Mouse (Mus musculus): ENCODE results near the gene Spata21. TPM values are rescaled to one million over a fixed set of nuclear protein-coding genes. Genes with fewer than 3 reads are reported as not detected.

The Spata21 gene
- polyA plus RNA-seq, 1 experiment from 2014 or later: 0.08 TPM

DNA sequence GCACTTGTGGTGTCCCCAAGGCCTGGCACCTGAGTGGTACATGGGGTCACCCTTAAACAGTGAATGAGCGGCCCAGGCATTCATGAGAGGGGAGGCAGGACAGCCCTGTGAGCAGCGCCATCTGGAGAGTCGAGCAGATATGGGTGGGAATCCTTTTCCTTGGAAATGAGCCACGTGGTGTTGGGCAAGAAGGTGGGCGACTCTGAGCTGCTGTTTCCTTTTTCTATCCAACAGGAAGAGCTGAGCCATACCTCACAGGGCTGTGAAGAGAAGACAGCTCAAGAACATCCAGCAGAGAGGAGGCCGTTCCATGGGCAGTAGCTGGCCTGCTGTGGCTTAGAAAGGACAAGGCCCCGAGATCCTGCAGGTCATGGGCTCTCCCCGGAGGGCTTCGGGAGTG is 581 bp downstream of the Spata21 start:
- Histone ChIP-seq H3K4me3 (replicated peaks; ENCODE audit: low read length) (no peak overlapping the region), H3K9ac (ENCODE audit: low read length) (no peak overlapping the region), H3K9me3 (replicated peaks; ENCODE audit: control insufficient read depth, low read length) (no peaks in the 10 kb centered on the region), H3K4me1 (ENCODE audit: control insufficient read depth, insufficient read depth, low read length) (no peaks in the 10 kb centered on the region), H3K27me3 (ENCODE audit: control insufficient read depth, insufficient read depth, low read length) (no peaks in the 10 kb centered on the region), H3K27ac (ENCODE audit: low read length) (no peak overlapping the region), H3K4me2 (ENCODE audit: low read depth, low read length) (no peak overlapping the region), H3K36me3 (ENCODE audit: control insufficient read depth, insufficient read depth, low read length) (no peaks in the 10 kb centered on the region)
- WGBS: 58% methylated on average over 9 of the region's 9 CpGs
- ATAC-seq (ENCODE audit: insufficient read depth, low FRiP score): no peak

DNA sequence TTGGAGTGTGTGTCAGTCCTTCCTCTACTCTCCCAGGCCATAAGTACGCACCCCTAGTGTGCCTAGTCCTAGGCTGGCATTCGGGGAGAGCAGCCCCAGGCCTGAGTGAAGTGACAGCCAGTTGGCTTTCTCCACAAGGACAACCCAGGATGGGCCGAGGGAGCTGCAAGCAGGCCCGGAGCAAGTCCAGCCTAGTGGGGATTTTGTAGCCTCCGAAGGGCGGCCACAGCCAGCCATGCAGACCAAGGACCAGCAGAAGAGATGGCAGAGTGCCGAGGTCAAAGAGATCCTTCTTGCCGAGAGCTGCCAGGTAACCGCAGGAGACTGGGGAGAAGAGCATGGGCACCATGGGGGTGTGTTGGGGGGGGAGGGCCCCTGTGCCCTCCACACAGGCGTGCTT is 6.9 kb downstream of the Spata21 start:
- Histone ChIP-seq H3K4me3 (replicated peaks; ENCODE audit: low read length) (no peak overlapping the region), H3K27me3 (ENCODE audit: control insufficient read depth, insufficient read depth, low read length) (no peaks in the 10 kb centered on the region), H3K4me1 (ENCODE audit: control insufficient read depth, insufficient read depth, low read length) (no peaks in the 10 kb centered on the region), H3K9ac (ENCODE audit: low read length) (no peak overlapping the region), H3K4me2 (ENCODE audit: low read depth, low read length) (no peak overlapping the region), H3K36me3 (ENCODE audit: control insufficient read depth, insufficient read depth, low read length) (no peaks in the 10 kb centered on the region), H3K27ac (ENCODE audit: low read length) (no peak overlapping the region), H3K9me3 (replicated peaks; ENCODE audit: control insufficient read depth, low read length) (no peaks in the 10 kb centered on the region)
- WGBS: 79% methylated on average over 10 of the region's 10 CpGs
- no peak for ATAC-seq (ENCODE audit: insufficient read depth, low FRiP score)

DNA sequence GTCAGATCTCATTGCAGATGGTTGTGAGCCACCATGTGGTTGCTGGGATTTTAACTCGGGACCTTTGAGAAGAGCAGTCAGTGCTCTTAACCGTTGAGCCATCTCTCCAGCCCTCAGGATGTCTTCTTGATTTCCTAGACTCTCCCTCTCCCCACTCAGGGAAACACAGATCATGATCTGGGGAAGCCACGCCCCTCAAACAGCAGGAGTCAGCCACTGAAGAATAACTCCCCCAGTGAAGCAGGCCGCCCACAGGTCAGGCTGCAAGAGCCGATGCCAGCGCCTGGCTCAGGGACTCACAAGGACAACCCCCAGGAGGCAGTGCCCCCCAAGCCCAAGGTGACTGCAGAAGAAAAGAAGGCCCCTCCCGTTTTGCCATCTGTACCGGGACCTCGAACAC is 8.6 kb downstream of the Spata21 start:
- Histone ChIP-seq H3K36me3 (ENCODE audit: control insufficient read depth, insufficient read depth, low read length) (no peaks in the 10 kb centered on the region), H3K9ac (ENCODE audit: low read length) (no peak overlapping the region), H3K4me2 (ENCODE audit: low read depth, low read length) (no peak overlapping the region), H3K27ac (ENCODE audit: low read length) (no peak overlapping the region), H3K4me1 (ENCODE audit: control insufficient read depth, insufficient read depth, low read length) (no peaks in the 10 kb centered on the region), H3K9me3 (replicated peaks; ENCODE audit: control insufficient read depth, low read length) (no peaks in the 10 kb centered on the region; the same call in 1 of the 2 replicates), H3K27me3 (ENCODE audit: control insufficient read depth, insufficient read depth, low read length) (no peaks in the 10 kb centered on the region), H3K4me3 (replicated peaks; ENCODE audit: low read length) (no peak overlapping the region)
- no peak for ATAC-seq (ENCODE audit: insufficient read depth, low FRiP score)
- WGBS: 18% methylated on average over 9 of the region's 9 CpGs

DNA sequence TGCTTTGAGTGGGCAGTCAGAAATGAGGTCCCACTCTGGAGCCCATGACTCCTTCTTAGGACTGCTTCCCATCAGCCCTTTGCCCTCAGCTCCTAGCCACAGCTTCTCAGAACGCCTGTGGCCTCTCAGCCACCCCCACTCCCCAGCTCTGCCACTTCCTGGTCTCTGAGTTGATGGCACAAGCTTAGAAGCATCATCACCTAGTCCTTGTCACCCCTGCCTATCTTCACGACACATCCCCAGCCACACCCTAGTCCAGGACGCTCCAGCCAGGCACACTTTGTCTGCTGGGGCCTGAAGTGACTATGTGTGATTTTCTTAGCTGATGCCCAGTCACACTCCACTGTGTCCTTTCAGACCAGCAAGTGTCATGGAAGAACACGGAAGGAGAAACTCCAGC is 10.8 kb downstream of the Spata21 start:
- Histone ChIP-seq H3K27ac (ENCODE audit: low read length) (no peak overlapping the region), H3K36me3 (ENCODE audit: control insufficient read depth, insufficient read depth, low read length) (no peaks in the 10 kb centered on the region), H3K4me2 (ENCODE audit: low read depth, low read length) (no peak overlapping the region), H3K4me3 (replicated peaks; ENCODE audit: low read length) (no peak overlapping the region), H3K4me1 (ENCODE audit: control insufficient read depth, insufficient read depth, low read length) (no peaks in the 10 kb centered on the region), H3K9ac (ENCODE audit: low read length) (no peak overlapping the region), H3K9me3 (replicated peaks; ENCODE audit: control insufficient read depth, low read length) (no peaks in the 10 kb centered on the region; the same call in 1 of the 2 replicates), H3K27me3 (ENCODE audit: control insufficient read depth, insufficient read depth, low read length) (no peaks in the 10 kb centered on the region)
- ATAC-seq (ENCODE audit: insufficient read depth, low FRiP score): no peak
- 62% methylated on average over 4 of the region's 4 CpGs for WGBS

DNA sequence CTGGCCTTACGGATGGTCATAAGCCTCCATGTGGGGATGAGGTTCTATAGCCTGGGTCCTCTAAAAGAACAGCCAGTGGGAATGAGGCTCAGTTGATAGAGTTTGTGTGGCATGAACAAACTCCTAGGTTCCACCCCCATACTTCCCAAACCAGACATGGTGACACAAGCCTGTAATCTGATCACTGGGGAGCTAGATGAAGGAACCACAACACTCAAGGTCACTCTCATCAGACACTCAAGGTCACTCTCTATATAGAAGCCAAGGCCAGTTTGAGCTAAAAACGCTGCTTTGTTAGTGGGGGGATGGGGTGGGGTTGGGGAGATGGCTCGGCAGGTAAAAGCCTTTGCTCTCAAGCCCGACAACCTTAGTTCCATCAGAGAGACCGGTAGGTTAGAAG is 11.8 kb downstream of the Spata21 start:
- Histone ChIP-seq H3K4me3 (replicated peaks; ENCODE audit: low read length) (no peak overlapping the region), H3K27ac (ENCODE audit: low read length) (no peak overlapping the region), H3K9me3 (replicated peaks; ENCODE audit: control insufficient read depth, low read length) (no peaks in the 10 kb centered on the region; the same call in 1 of the 2 replicates), H3K9ac (ENCODE audit: low read length) (no peak overlapping the region), H3K4me2 (ENCODE audit: low read depth, low read length) (no peak overlapping the region), H3K36me3 (ENCODE audit: control insufficient read depth, insufficient read depth, low read length) (no peaks in the 10 kb centered on the region), H3K27me3 (ENCODE audit: control insufficient read depth, insufficient read depth, low read length) (no peaks in the 10 kb centered on the region), H3K4me1 (ENCODE audit: control insufficient read depth, insufficient read depth, low read length) (no peaks in the 10 kb centered on the region)
- no peak for ATAC-seq (ENCODE audit: insufficient read depth, low FRiP score)
- WGBS: 65% methylated on average over 5 of the region's 5 CpGs

DNA sequence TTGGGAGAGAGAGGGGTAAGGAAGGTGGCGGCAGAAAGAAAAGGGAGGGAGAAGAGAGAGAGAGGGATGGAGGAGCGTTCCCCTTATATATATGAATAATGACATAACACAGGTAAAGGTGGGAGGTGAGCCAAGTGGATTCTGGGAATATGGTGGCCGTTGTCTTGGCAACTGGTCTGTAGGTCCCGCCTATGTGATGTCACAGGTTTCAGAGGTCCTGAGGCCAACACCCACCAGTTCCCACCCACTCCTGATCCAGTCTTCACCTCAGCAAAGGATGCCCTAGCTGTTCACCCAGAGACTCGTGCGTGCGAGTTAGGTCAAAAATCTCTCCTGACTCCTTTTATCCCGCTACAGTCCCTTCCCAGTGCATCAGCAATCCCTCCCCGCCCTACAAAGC is 13.2 kb downstream of the Spata21 start:
- 86% methylated on average over 9 of the region's 9 CpGs for WGBS
- no peaks in the 10 kb centered on the region for H3K36me3 ChIP-seq (ENCODE audit: control insufficient read depth, insufficient read depth, low read length)
- H3K9ac ChIP-seq (ENCODE audit: low read length): no peak overlapping the region
- ATAC-seq (ENCODE audit: insufficient read depth, low FRiP score): no peak
- no peak overlapping the region for H3K4me3 ChIP-seq (replicated peaks; ENCODE audit: low read length)
- no peaks in the 10 kb centered on the region for H3K4me1 ChIP-seq (ENCODE audit: control insufficient read depth, insufficient read depth, low read length)
- H3K27ac ChIP-seq (ENCODE audit: low read length): no peak overlapping the region
- H3K9me3 ChIP-seq (replicated peaks; ENCODE audit: control insufficient read depth, low read length): no peaks in the 10 kb centered on the region; the same call in 1 of the 2 replicates
- H3K4me2 ChIP-seq (ENCODE audit: low read depth, low read length): no peak overlapping the region
- no peaks in the 10 kb centered on the region for H3K27me3 ChIP-seq (ENCODE audit: control insufficient read depth, insufficient read depth, low read length)

DNA sequence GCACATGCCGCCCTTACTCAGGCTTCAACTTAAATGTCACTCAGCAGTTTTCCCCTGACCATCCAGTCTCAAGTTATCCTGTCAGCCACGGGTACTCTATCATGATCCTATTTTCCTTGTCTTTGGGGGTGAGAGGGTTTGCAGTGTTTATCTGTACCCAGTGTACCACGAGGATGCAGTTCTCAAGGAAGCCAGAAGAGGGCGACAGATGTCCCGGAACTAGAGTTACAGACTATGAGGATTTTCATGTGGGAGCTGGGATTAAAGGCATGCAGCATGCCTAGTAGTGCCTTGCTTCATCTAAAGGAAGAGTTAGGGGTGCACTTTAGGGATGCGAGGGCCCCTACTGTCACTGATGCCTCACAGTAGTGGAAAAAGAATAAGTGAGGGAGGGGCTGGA is 13.7 kb downstream of the Spata21 start:
- H3K9ac ChIP-seq (ENCODE audit: low read length): no peak overlapping the region
- H3K27me3 ChIP-seq (ENCODE audit: control insufficient read depth, insufficient read depth, low read length): no peaks in the 10 kb centered on the region
- no peak overlapping the region for H3K4me3 ChIP-seq (replicated peaks; ENCODE audit: low read length)
- H3K9me3 ChIP-seq (replicated peaks; ENCODE audit: control insufficient read depth, low read length): no peaks in the 10 kb centered on the region; the same call in 1 of the 2 replicates
- H3K4me2 ChIP-seq (ENCODE audit: low read depth, low read length): no peak overlapping the region
- 64% methylated on average over 6 of the region's 6 CpGs for WGBS
- no peaks in the 10 kb centered on the region for H3K4me1 ChIP-seq (ENCODE audit: control insufficient read depth, insufficient read depth, low read length)
- ATAC-seq (ENCODE audit: insufficient read depth, low FRiP score): no peak
- no peaks in the 10 kb centered on the region for H3K36me3 ChIP-seq (ENCODE audit: control insufficient read depth, insufficient read depth, low read length)
- H3K27ac ChIP-seq (ENCODE audit: low read length): no peak overlapping the region

DNA sequence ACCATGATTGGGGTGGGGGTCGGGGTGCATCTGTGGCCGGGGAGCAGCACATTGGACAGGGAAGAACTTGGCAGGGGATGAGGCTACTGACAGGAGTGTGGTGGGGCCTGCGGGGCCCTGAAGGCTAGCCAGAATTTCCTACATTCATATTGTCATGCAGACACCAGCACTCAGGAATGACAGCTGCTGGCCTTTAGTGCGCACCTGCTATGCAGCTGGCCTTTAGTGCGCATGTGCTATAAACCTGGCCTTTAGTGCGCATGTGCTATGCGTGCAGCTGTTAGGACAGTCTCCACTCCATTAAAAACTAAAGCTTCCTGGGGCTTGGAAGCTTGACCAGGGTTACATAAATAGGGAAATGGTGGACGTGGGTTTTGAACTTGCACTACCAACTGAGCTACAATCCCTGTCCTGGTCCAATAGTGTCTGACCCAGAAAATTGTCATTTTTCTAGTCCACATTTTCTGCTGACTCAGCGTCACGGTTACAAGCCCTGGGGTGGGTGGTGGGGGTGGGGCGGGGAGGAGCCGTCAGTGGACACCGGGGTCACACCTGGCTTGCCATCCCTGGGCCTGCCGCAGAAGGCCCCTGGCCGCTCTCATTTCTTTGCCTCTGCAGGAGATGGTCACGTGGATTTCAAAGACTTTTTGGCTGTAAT is 18.5 kb downstream of the Spata21 start:
- no peak overlapping the region for H3K4me3 ChIP-seq (replicated peaks; ENCODE audit: low read length)
- no peak overlapping the region for H3K4me2 ChIP-seq (ENCODE audit: low read depth, low read length)
- no peak overlapping the region for H3K9ac ChIP-seq (ENCODE audit: low read length)
- H3K27me3 ChIP-seq (ENCODE audit: control insufficient read depth, insufficient read depth, low read length): no peaks in the 10 kb centered on the region
- ATAC-seq (ENCODE audit: insufficient read depth, low FRiP score): no peak
- H3K27ac ChIP-seq (ENCODE audit: low read length): no peak overlapping the region
- 76% methylated on average over 16 of the region's 16 CpGs for WGBS
- peaks cover 6% of the 10 kb centered on the region; the same call in 1 of the 2 replicates for H3K9me3 ChIP-seq (replicated peaks; ENCODE audit: control insufficient read depth, low read length)
- H3K4me1 ChIP-seq (ENCODE audit: control insufficient read depth, insufficient read depth, low read length): no peaks in the 10 kb centered on the region
- peaks cover 14% of the 10 kb centered on the region for H3K36me3 ChIP-seq (ENCODE audit: control insufficient read depth, insufficient read depth, low read length)

DNA sequence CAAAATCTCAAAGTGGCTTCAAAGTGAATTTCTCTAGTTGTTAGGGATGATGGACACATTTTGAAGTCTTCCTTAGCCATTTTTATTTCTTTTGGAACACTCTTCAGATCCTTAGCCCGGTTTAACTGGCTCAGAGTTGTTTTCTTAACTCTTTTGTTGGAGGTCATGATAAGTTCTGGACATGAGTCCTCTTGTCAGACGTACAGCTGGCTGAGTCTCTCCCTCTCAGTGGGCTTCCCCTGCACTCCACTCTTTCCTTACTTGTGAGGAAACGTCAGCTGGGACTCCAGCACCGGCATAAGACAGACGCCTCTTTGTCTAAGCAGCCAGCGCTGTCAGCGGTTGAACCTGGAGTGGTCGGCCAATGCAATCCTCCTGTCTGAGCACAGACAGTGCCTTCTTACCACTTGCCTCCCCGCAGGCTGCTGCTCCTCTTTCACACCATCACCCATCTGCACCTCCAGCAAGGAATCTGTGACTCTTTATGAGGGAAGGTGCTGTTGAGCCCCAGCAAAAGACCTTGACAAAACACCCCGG is 20.1 kb downstream of the Spata21 start:
- ATAC-seq (ENCODE audit: insufficient read depth, low FRiP score): no peak

More for the DNA sequence above, 20.1 kb downstream of the Spata21 start:
- 27% methylated on average over 10 of the region's 10 CpGs for WGBS
- Histone ChIP-seq H3K9ac (ENCODE audit: low read length) (no peak overlapping the region), H3K27me3 (ENCODE audit: control insufficient read depth, insufficient read depth, low read length) (no peaks in the 10 kb centered on the region), H3K4me1 (ENCODE audit: control insufficient read depth, insufficient read depth, low read length) (no peaks in the 10 kb centered on the region), H3K4me3 (replicated peaks; ENCODE audit: low read length) (no peak overlapping the region), H3K9me3 (replicated peaks; ENCODE audit: control insufficient read depth, low read length) (peaks cover 6% of the 10 kb centered on the region; the same call in 1 of the 2 replicates), H3K27ac (ENCODE audit: low read length) (no peak overlapping the region), H3K36me3 (ENCODE audit: control insufficient read depth, insufficient read depth, low read length) (peaks cover 17% of the 10 kb centered on the region), H3K4me2 (ENCODE audit: low read depth, low read length) (no peak overlapping the region)
